Mouse (Mus musculus) brain, embryonic 14.5 days (tissue): ENCODE measurements around the gene Ceacam19.

ENCODE experiments used
- CTCF ChIP-seq: fragments of 200-500 bp; IDR thresholded peaks from 2 replicates; pipeline ENCODE4 v1.5.1; 2012; ENCODE audit warnings: inconsistent platforms, mild to moderate bottlenecking, moderate library complexity, borderline replicate concordance; ENCODE audit not compliant: insufficient read depth, insufficient read length; ENCODE audit errors: extremely low read depth
- POLR2A ChIP-seq: fragments of 200-500 bp; IDR thresholded peaks from 2 replicates; pipeline ENCODE4 v1.6.1; 2012; ENCODE audit warnings: mild to moderate bottlenecking, inconsistent platforms, borderline replicate concordance; ENCODE audit not compliant: poor library complexity, insufficient read depth, insufficient read length, severe bottlenecking; ENCODE audit errors: extremely low read depth

DNA sequence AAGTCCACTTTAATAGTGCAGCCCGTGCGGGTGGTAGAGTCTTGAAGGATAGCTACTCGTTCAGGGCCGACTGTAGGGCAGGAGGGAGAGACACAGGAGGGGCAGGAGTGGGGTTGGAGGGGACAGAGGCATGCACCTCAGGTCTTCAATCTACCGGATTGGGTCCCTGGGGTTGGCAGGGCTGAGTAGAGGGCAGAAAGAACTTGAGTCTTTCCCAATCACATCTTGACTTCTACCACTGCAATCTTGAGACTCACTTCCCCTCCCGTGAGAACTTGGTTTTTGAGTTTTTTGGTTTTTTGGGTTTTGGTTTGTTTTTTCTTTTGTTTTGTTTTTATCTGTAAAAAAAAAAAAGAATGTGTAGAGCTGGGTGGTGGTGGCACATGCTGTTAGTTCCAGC, 31.5 kb downstream of the Ceacam19 start:
- TF ChIP-seq CTCF, result no peak
- no peak for TF ChIP-seq POLR2A
